Mouse (Mus musculus): Measurements from ENCODE around the gene Stpg3. TPM values are rescaled to one million over a fixed set of nuclear protein-coding genes. Genes with fewer than 3 reads are reported as not detected.
A peak's percentile ranks its signal among the peaks of the same experiment; 100 is the strongest.

Stpg3 gene
- polyA plus RNA-seq, 1 experiment from 2014 or later = not detected

DNA sequence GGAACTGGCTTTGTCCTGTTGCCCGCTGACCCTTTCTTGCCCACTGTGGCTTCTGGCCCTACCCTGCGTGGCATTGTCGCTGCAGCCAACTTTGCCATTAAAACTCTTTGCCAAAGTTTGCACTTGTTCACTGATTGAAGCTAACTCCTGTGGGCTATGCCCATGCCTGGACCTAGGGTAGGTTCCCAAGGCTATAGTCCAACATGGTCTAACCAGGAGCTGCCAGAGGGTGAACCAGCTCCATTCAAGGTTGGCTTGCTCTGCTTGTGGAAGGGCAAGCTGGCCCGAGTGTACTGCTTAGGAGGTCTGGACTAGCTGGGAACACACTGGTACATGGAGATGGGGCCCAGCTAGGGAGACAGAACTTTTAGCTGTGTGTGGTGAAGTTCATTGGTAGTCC is 29.7 kb upstream of the Stpg3 start:
- Histone ChIP-seq H3K4me3 (replicated peaks) (no peak overlapping the region), H3K9ac (no peak overlapping the region), H3K27ac (no peak overlapping the region), H3K27me3 (peaks cover 21% of the 10 kb centered on the region), H3K4me1 (peaks cover 31% of the 10 kb centered on the region), H3K36me3 (replicated peaks) (peaks cover 37% of the 10 kb centered on the region), H3K9me3 (no peaks in the 10 kb centered on the region), H3K4me2 (no peak overlapping the region)
- 89% methylated on average over 4 of the region's 4 CpGs for WGBS
- ATAC-seq (ENCODE audit: low FRiP score) = no peak

DNA sequence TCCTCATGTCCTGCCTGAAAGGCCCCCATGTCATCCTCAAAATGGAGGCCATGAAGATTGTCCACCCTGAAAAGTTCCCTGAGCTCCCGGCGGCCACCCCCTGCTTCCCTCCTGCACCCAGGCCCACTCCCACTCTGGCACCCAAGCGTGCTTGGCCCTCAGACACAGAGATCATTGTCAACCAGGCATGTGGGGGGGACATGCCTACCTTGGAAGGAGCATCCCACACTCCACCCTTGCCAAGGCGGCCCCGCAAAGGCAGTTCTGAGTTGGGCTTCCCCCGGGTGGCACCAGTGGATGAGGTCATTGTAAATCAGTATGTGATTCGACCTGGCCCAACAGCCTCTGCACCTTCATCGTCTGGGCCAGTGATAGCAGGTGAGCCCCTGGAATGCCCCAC is 28.9 kb upstream of the Stpg3 start:
- Histone ChIP-seq H3K9ac (peak overlapping the region; percentile 77; the same call in 1 of the 2 replicates), H3K36me3 (replicated peaks) (peaks cover 29% of the 10 kb centered on the region), H3K9me3 (no peaks in the 10 kb centered on the region), H3K4me2 (peak overlapping the region; percentile 97), H3K4me1 (peaks cover 31% of the 10 kb centered on the region), H3K27ac (no peak overlapping the region), H3K27me3 (peaks cover 26% of the 10 kb centered on the region), H3K4me3 (replicated peaks) (no peak overlapping the region)
- ATAC-seq (ENCODE audit: low FRiP score) = no peak
- 82% methylated on average over 8 of the region's 8 CpGs for WGBS

DNA sequence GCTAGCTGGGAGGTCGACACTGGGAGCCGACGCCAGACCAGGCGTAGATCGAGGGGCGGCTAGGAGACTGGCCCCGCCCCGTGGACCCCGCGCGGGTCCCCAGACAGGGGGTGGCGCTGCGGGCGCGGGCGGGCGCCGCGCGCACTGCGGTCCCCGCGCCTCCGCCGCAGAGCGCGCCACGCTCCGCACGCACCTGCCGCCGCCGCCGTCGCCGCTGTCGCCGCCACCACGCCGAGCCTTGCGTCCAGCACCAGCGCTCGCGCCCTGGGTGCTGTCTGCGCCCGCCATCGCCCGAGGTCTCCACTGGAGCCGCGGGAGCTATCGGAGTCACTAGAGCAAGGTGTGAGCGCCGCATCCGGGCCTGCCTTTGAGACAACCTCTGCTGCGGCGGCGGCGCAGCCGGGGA is 27.7 kb upstream of the Stpg3 start, which contains the start of the genes Rnf208 and Cysrt1:
Rnf208 (plus strand) TSS at position 155 of the 406 bp plus-strand sequence.
Cysrt1 (minus strand) TSS at position 352 of the 406 bp plus-strand sequence.
- Histone ChIP-seq H3K4me2 (peak within 1 kb of the TSS; percentile 97), H3K27me3 (peaks cover 32% of the 10 kb centered on the region), H3K36me3 (replicated peaks) (peaks cover 16% of the 10 kb centered on the region; the same call in 1 of the 2 replicates), H3K4me1 (peaks cover 31% of the 10 kb centered on the region), H3K9ac (peak within 1 kb of the TSS; percentile 77), H3K4me3 (replicated peaks) (peak within 1 kb of the TSS; percentile 64), H3K27ac (0 out of 2 replicates have a peak within 1 kb of the TSS, but pooled peaks have one; percentile 61), H3K9me3 (no peaks in the 10 kb centered on the region)
- peak; percentile 60 for ATAC-seq (ENCODE audit: low FRiP score)
- WGBS = under 1% methylated on average over 32 of the region's 59 CpGs

DNA sequence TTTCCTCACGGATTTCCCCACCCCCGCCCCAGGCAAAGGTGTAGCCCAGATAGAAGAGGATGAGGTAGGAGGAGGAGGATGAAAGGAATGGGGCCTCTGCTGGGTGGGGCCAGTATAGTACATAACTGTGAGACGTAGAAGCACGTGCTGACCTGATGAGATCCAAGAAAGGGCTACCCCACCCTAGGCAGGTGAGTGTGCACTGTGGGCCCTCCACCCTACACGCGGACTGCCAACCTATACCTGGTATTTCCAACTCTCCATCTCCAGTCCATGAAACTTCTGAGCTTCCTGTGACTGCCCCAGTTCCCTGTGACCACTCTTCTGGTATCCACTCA is 27.0 kb upstream of the Stpg3 start:
- Histone ChIP-seq H3K27ac (0 out of 2 replicates have a peak overlapping the region, but pooled peaks have one; percentile 61), H3K9me3 (no peaks in the 10 kb centered on the region), H3K4me2 (peak overlapping the region; percentile 97), H3K4me1 (peaks cover 31% of the 10 kb centered on the region), H3K27me3 (peaks cover 34% of the 10 kb centered on the region), H3K36me3 (replicated peaks) (peaks cover 13% of the 10 kb centered on the region; the same call in 1 of the 2 replicates), H3K9ac (peak overlapping the region; percentile 77), H3K4me3 (replicated peaks) (peak overlapping the region; percentile 64)
- peak; percentile 25 for ATAC-seq (ENCODE audit: low FRiP score)
- WGBS = 24% methylated on average over 6 of the region's 6 CpGs

DNA sequence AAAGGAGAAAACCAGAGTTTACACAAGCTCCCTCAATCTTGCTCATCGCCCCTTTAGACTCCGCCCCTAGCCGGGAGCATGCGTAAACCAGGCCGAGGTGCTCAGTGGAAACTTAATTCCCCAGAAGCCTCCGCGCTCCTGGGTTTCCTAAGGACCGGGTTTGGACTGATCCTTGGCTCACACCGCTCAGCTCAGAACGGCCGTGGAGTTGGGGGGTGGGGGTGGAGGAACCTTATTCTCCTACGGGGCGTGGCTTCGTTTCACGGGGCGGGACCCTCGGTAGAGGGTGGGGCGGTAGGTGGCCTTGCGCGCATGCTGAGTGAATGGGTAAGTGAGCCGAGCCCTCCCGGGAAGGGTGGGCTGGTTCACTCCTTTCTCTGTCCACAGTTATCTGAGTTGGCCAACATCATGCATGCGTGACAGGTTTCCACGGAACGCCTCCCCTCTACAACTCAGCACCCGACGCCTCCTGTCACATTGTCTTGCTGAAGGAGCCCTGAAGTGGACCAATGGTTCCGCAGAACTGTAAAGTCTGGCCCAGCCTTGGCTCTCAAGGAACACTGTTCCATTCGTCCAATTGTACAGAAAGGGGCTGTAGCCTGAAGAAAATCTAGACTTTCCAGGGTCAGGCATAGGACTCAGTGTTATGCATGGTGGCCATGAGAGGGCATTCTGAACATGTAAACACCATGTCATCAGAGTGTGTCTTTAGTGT is 26.4 kb upstream of the Stpg3 start:
- Histone ChIP-seq H3K9ac (peak overlapping the region; percentile 49), H3K27ac (peak overlapping the region; percentile 61; the same call in 1 of the 2 replicates), H3K4me2 (peak overlapping the region; percentile 97), H3K27me3 (peaks cover 40% of the 10 kb centered on the region), H3K4me3 (replicated peaks) (peak overlapping the region; percentile 64), H3K4me1 (peaks cover 31% of the 10 kb centered on the region), H3K36me3 (replicated peaks) (peaks cover 9% of the 10 kb centered on the region; the same call in 1 of the 2 replicates), H3K9me3 (no peaks in the 10 kb centered on the region)
- ATAC-seq (ENCODE audit: low FRiP score) = peak; percentile 80
- 1% methylated on average over 29 of the region's 29 CpGs for WGBS

DNA sequence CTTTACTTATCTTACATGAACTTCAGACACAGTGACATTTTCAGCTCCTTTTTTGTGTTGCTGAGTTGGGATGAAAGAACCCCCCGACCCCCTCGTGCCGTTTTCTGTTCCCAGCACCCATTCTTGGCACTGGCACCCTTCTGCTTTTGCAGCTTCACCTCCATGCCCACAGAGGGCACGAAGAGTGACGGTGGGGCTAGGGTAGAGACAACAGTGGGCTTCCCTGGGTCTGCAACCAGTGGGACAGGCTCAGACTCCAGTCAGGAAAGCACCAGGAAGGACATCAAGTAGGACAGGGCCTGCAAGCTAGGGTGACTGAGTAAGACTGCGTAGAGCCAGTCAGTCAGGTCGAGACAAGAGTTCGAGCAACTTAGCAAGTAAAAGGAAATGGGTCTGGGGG is 25.9 kb upstream of the Stpg3 start:
- H3K27me3 ChIP-seq = peaks cover 45% of the 10 kb centered on the region
- H3K4me3 ChIP-seq (replicated peaks) = peak overlapping the region; percentile 64
- ATAC-seq (ENCODE audit: low FRiP score) = peak; percentile 11
- peak overlapping the region; percentile 97 for H3K4me2 ChIP-seq
- H3K4me1 ChIP-seq = peaks cover 31% of the 10 kb centered on the region
- WGBS = 46% methylated on average over 8 of the region's 8 CpGs
- H3K9me3 ChIP-seq = no peaks in the 10 kb centered on the region
- 0 out of 2 replicates have a peak overlapping the region, but pooled peaks have one; percentile 61 for H3K27ac ChIP-seq
- H3K9ac ChIP-seq = no peak overlapping the region
- H3K36me3 ChIP-seq (replicated peaks) = 0 out of 2 replicates have a peak, but pooled peaks cover 3% of the 10 kb centered on the region

DNA sequence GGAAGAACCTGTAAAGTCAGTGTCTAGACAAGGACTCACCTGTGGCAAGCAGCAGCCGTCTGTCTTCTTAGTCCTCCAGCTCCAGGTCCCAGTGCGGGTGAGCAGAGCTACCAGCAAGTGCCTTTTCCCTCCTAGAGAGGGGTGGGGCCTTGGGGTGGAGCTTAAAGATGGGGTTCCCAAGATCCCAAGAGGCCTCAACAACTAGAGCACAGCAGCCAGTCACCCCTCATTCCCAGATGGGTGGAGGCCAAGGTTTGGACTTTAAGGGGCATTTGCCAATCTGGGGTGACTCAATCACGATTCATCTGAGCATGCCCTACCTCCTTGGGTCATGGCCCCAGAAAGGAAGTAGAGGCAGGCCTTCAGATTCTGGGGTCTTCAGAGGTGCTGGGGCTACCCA is 25.3 kb upstream of the Stpg3 start:
- no peak overlapping the region for H3K9ac ChIP-seq
- H3K4me3 ChIP-seq (replicated peaks) = no peak overlapping the region
- H3K4me1 ChIP-seq = peaks cover 31% of the 10 kb centered on the region
- no peak overlapping the region for H3K4me2 ChIP-seq
- peaks cover 51% of the 10 kb centered on the region for H3K27me3 ChIP-seq
- no peaks in the 10 kb centered on the region for H3K9me3 ChIP-seq
- no peak for ATAC-seq (ENCODE audit: low FRiP score)
- WGBS = 88% methylated on average over 3 of the region's 3 CpGs
- H3K36me3 ChIP-seq (replicated peaks) = 0 out of 2 replicates have a peak, but pooled peaks cover 3% of the 10 kb centered on the region
- H3K27ac ChIP-seq = no peak overlapping the region

DNA sequence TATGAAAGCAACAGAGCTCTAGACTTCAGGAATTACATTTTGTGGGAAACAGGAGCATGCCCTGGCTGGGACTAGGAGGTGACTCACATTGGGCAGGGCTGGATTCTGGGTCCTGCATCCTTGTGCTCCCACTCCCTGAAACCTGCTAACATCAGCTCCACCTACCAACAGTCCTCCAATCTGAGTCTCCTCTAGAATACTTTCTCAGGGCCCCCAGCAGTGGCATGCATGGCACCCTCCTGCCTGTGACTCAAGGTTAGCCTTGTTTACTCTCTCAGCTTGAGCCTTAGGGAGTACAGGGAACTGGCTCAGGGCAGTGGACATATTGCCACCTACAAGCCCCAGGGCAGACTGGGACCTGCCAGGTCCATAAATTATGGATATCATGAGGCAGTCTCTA is 23.7 kb upstream of the Stpg3 start:
- H3K4me2 ChIP-seq = no peak overlapping the region
- no peak overlapping the region for H3K4me3 ChIP-seq (replicated peaks)
- no peak overlapping the region for H3K27ac ChIP-seq
- H3K9ac ChIP-seq = no peak overlapping the region
- peaks cover 48% of the 10 kb centered on the region for H3K27me3 ChIP-seq
- no peak for ATAC-seq (ENCODE audit: low FRiP score)
- H3K4me1 ChIP-seq = peaks cover 26% of the 10 kb centered on the region
- H3K9me3 ChIP-seq = no peaks in the 10 kb centered on the region
- no peaks in the 10 kb centered on the region for H3K36me3 ChIP-seq (replicated peaks)

DNA sequence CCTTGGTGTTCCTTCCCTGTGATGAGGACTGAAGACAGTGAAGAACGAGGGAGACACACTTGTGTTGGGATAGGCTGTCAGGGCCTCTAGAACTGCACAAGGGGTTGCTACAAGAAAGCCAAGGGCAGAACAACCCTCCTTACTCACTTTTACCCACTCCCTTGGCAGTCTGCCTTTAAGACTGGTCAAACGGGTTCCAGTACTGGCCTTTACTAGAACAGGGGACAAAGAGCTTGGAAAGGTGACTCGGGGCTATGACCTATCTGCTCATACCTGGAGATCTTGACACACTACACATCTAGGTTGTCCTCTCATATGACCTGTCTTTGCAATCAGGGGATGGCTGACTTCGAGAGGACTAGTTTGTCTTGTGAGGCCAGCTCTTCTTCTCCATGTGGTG is 23.1 kb upstream of the Stpg3 start:
- Histone ChIP-seq H3K4me1 (peaks cover 21% of the 10 kb centered on the region), H3K27ac (no peak overlapping the region), H3K4me2 (no peak overlapping the region), H3K9ac (no peak overlapping the region), H3K4me3 (replicated peaks) (no peak overlapping the region), H3K9me3 (no peaks in the 10 kb centered on the region), H3K27me3 (peaks cover 48% of the 10 kb centered on the region), H3K36me3 (replicated peaks) (no peaks in the 10 kb centered on the region)
- ATAC-seq (ENCODE audit: low FRiP score) = no peak
- WGBS = 80% methylated on average over 4 of the region's 4 CpGs

DNA sequence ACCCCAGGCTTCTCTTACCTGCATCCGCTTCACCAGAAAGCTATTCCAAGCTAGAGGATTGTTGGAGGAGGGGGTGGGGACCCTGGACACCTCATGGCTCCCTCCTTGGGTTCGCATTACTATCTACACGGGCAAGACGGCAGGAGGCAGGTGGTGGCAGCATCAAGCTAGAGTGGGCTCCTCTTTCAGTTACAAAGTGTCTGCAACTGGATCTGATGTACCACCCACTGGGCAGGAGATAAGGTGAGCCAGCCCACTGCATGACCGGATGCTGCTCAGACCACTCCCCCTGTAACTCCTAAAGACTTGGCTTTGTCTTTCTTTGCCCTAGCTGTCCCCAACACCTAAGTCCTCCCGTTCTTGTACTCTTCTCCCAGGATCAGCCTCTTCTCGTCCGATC is 22.2 kb upstream of the Stpg3 start, which contains the start of gene Rnf224:
Rnf224 (minus strand) TSS at position 174 of the 400 bp plus-strand sequence.
- no peak within 1 kb of the TSS for H3K9ac ChIP-seq
- H3K4me2 ChIP-seq = no peak within 1 kb of the TSS
- H3K9me3 ChIP-seq = no peaks in the 10 kb centered on the region
- H3K27me3 ChIP-seq = peaks cover 55% of the 10 kb centered on the region
- no peak within 1 kb of the TSS for H3K4me3 ChIP-seq (replicated peaks)
- H3K4me1 ChIP-seq = peaks cover 15% of the 10 kb centered on the region
- no peaks in the 10 kb centered on the region for H3K36me3 ChIP-seq (replicated peaks)
- H3K27ac ChIP-seq = no peak within 1 kb of the TSS
- no peak for ATAC-seq (ENCODE audit: low FRiP score)
- WGBS = 42% methylated on average over 8 of the region's 8 CpGs

DNA sequence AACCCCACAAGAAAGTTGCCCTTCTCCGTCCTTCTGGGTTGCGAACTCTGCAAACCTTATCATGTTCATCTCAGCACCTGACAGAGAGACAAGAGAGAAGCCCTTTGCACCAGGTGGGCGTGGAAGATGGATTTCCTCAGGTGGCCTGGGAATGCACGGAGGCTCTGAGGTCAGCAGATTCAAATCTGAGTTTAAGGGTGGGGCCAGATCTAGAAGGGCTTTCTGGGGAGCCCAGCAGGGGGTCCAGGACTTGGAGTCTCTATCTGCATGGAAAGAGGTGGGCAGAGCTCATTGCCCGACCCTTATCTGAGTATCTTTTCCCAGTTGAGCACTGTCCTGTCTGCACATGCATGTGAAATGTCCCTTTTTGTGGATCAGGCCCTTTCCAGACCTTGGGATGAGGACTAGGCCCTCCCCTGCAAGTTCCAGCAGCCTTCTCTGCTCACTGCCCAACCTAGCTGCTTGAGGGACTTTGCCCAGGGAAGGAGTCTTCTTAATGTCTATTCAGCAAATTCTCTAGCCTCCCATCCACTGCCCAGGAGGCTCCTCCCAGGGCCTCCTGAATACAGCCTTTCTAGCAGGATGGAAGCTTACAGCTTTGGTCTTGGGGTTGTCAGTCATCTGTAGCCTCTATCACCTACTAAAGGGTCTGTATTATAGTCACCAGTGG is 20.2 kb upstream of the Stpg3 start:
- Histone ChIP-seq H3K36me3 (replicated peaks) (no peaks in the 10 kb centered on the region), H3K4me3 (replicated peaks) (no peak overlapping the region), H3K27me3 (peaks cover 52% of the 10 kb centered on the region), H3K4me1 (no peaks in the 10 kb centered on the region), H3K9me3 (no peaks in the 10 kb centered on the region), H3K9ac (no peak overlapping the region), H3K4me2 (no peak overlapping the region), H3K27ac (no peak overlapping the region)
- WGBS = 79% methylated on average over 5 of the region's 5 CpGs
- no peak for ATAC-seq (ENCODE audit: low FRiP score)

DNA sequence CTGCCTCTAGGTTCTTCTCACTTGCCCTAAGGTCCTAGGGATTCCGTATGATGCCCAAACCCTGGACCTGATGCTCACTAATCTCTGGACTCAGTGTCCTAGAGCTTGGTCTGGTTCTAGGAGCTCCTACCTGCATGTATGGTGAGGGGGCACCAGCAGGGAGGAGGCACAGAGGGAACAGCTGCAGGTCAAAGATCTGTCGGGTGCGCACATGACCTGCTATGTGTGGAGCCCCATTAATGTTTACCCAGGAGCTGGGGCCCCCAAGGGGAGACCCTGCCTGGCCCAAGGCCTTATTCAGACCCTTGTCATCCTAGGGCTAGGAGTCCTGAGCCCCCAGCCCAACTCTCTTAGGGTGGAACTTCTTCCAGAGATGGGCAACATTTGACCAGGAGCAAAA is 19.6 kb upstream of the Stpg3 start, which contains the start of gene Slc34a3:
Slc34a3 (minus strand) TSS at position 315 of the 400 bp plus-strand sequence.
- H3K9me3 ChIP-seq = no peaks in the 10 kb centered on the region
- WGBS = 84% methylated on average over 3 of the region's 3 CpGs
- no peak within 1 kb of the TSS for H3K4me2 ChIP-seq
- no peak within 1 kb of the TSS for H3K27ac ChIP-seq
- peaks cover 2% of the 10 kb centered on the region; the same call in 1 of the 2 replicates for H3K4me1 ChIP-seq
- no peak within 1 kb of the TSS for H3K9ac ChIP-seq
- H3K4me3 ChIP-seq (replicated peaks) = no peak within 1 kb of the TSS
- no peak for ATAC-seq (ENCODE audit: low FRiP score)
- H3K27me3 ChIP-seq = peaks cover 51% of the 10 kb centered on the region
- no peaks in the 10 kb centered on the region for H3K36me3 ChIP-seq (replicated peaks)

Data from forebrain, embryonic 12.5 days (tissue).